Mouse (Mus musculus) ovary, postnatal 36 days (tissue): ENCODE measurements at regions not wholly inside any gene's neighbourhood (a gene's known extent, or its start where the extent isn't known, plus 50 kb on each side); places are given as distances from the start of the nearest gene placed in this dataset.

ENCODE experiments used
- DNase-seq: peaks from one replicate; pipeline ENCODE4 v3.0.0; 2022; ENCODE audit warnings: low spot score, mixed read lengths

DNA sequence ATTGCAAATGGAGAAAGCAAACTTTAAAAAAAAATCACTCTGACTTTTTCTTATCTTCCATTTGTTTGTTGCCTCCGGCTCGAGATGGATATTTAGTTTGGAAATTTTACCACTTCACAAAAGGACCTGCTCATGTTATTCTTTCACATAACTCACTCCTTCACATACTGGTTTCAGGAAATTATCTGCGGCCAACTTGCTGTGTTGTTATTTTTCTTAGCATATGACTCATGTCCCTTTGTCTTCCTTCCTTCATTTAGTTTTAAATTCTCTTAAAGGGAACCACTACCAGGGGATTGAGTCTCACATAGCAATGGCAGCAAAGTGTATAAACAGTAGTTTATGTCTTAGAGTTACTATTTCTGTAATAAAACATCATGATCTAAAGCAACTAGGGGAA lies 217.8 kb downstream of the Ahr start:
- no peak for DNase-seq

- DNase-seq: no peak
Measured at GRCm38 (mm10) chr12:35314035-35314434, 220.8 kb downstream of the Ahr start.

DNA sequence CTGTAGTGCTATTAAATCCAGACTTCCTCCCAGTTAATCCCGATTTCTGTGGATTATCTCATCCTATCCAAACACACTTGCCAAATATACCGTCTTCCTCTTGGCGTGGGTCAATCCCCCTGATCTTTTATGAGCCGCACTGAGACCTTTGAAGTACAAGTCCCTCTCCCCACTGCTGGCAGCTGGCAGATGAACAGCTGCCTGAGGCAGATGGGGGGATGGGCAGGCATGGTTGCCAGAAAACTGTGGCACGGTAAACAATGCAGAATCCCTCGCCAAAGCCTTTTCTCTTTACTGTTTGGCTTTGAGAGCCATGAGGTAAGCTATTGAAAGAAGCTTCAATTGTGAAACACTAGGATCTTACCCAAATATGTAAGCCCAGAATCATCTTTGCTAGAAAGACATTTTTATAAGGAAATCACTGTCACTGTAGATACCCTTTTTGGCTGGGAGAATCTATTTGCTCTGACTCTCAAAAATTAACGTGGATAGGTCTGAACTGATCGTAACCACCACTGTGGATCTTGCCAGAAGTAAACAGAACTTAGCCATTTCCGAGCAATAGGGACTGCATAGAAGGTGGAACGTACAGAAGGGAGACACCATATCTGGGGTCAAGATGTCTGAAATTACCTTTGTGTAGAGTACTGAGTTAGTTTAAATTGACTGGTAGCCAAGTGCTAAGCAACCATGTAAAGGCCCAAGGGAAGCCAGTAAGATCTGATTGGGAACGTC lies 221.5 kb downstream of the Ahr start:
- DNase-seq: peak; percentile 11

- DNase-seq: no peak
Measured at GRCm38 (mm10) chr12:35308537-35308936, 226.3 kb downstream of the Ahr start.

GRCm38 (mm10) chr12:35303764-35304717 lies 230.8 kb downstream of the Ahr start:
- no peak for DNase-seq

GRCm38 (mm10) chr12:35303188-35303587 lies 231.7 kb downstream of the Ahr start:
- DNase-seq: no peak

DNA sequence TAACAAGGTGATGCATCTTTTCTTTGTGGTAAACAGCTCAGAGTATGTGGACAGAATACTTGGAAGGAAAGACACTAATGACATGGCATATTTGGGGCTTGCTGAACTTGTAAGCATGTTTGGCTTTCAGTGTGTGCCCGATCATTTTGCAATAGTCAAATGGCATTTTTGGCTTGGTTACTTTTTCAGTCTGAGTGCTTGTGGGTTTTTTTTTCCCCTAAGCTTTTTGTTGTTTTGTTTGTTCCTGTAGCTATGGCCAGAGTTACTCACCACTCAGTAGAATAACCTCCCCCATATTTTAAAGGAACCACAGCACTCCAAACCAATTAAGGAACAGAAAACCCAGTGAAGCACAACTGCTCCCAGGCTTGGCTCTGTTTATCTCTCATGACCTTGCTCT lies 240.2 kb downstream of the Ahr start:
- no peak for DNase-seq

DNA sequence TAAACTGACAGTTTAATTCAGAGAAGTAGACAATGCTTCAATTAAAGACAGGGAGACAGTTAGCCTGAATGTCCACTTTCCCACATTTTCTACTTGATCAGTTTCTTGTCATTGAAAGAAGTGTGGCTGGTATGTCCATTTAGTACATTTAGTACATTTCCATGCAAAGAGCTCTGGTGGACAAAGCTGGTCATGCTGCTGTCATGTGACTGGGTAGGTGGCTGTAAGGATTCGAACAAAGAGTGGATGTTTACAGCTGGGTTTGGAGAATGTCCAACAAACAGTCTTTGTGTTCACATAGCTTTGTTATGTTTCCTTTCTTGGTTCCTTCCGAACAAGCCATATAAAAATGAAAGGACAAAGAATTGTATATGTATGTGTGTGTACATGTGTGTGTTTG lies 241.3 kb downstream of the Ahr start:
- DNase-seq: no peak

- no peak for DNase-seq
Measured at GRCm38 (mm10) chr12:35291941-35292341, 242.9 kb downstream of the Ahr start.

- DNase-seq: no peak
Measured at GRCm38 (mm10) chr12:35287974-35288373, 241.0 kb downstream of the Snx13 start.

GRCm38 (mm10) chr12:35287570-35287969 lies 240.6 kb downstream of the Snx13 start:
- no peak for DNase-seq

DNA sequence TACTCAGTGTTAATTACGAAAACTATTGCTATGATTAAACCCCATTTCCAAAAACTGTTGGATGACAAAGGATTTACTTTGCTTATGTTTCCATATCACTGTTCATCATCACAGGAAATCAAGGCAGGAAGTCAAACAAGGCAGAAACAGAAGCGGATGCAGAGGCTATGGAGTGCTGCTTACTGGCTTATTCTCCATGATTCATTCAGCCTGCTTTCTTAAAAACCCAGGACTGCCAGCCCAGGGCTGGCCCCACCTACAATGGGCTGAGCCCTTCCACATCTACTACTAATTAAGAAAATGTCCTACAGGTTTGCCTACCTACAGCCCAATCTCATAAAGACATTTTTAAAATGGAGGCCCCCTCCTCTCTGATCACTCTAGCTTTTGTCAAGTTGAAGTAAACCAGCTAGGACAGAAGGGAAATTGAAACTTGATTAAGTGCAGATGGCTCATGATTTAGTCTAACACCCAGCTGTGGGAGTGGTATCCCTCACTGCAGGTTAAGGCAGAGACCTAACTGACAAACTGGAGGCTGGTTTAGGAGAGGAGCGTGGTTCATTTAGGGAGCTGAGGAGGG lies 240.1 kb downstream of the Snx13 start:
- no peak for DNase-seq

GRCm38 (mm10) chr12:35284345-35284744 lies 237.4 kb downstream of the Snx13 start:
- DNase-seq: no peak

DNA sequence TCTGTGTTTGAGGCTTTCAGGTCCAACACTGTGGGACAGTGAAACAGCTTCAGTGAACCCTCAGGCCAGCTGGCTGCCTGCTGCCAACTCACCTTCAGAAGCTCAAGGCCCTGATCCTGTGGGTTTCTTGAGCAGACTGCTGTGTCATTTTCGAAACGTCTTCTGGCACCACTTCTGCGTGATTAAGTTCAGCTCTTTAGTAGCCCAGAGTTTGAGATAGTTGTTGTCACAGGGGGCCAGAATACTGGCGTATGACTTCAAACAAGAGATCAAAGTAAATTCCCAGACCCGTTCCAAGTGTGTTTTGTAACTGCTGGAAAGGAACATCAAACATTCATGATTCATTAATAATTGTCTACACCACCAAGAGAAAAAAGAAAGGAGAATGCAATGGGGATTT lies 236.9 kb downstream of the Snx13 start:
- DNase-seq: no peak

GRCm38 (mm10) chr12:35283407-35283806 lies 236.4 kb downstream of the Snx13 start:
- no peak for DNase-seq

DNA sequence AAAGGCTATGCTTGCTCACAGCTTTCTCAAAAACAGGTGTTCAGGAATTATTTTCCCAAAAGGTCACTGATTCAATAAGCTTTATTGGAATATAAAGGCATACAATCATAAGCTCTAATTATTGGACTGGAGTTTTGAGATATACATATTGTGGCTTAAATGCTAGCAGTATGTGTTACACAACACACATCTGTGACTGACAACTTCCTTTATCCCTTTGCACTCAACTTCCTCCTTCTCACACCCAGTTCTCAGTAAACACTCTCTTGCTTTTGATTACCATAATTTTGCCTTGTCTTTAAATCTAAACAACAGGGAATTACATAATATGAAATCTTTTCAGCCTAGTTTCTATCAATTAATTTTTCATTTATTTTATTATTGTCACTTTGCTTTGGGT lies 222.5 kb downstream of the Snx13 start:
- no peak for DNase-seq

- no peak for DNase-seq
Measured at GRCm38 (mm10) chr12:35268006-35268405, 221.0 kb downstream of the Snx13 start.

DNA sequence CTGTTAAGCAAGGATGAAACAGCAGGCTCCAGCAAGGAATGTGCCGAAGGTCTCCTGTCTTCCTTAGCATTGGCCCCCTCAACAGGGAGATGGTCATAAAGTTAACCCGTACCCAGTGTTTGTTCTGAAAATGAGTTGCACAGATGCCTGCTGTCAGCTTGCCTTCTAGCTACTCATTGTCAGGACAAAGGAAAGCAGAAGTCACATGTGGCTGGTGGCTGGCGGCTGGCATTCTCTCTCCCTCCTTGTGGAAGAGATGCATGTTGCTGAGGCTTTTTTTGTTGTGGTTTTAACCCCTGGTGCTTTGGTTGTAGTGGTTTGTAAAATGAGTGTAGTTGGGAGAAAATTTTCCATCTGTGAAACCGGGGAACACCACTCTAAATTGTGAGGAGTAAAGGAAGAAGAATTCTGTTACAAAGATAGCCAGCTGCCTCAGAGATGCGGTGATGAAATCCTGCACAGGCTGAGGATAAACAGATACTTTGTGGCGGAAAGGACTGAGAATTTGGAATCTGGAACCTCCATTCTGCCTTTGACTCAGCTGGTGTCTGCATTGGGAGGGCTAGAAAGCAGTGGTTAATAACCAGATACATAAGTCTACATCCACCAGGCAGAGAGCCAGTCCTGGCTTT lies 220.2 kb downstream of the Snx13 start:
- no peak for DNase-seq

DNA sequence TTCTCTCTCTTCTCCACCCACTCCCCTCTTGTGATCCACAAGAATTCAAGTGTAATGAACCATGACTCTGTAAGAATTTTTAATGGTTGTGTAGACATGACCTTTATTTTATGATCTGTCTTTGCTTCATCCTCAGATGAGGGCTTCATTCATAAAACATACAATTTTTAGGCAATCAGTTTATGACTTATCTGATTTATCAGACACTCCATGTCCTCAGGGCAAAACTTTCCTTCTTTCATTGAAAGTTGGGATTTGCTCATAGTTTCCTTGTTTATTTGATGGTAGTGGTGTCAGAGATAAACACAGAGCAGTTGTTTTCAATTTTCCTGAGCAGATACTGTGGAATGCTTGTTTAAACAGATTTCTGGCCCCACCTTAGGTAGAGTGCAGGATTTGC lies 212.8 kb downstream of the Snx13 start:
- no peak for DNase-seq

DNA sequence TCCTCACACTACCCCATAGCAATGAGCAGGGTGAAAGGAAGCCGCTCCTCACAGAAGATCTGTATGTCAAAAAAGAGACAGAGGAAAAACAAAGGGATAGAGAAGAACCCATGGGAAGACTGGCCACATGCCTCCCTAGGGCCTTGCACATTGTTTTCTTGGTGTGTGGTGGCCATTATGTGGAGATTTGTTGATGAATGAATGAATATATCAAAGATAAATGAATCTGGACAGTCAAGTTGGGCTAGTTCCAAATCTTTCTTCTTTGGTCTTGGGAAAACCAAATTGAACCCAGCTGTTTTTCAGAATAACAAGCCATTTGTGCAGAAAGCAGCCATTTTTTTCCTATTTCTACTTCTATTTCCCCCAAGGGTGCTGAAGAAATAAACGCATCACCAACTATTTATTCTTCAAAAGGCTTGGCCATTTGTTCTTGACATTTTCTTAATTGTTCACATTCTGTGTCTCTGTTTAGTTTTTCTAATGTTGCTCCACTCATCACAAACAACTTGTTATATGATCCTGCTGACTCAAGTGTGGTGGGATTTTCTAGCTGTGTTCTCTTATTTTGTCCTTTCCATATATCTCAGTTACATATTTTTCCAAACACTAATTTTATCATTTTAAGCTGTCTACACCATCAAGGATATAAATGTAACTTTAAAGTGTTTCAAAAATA lies 208.9 kb downstream of the Snx13 start:
- no peak for DNase-seq

- no peak for DNase-seq
Measured at GRCm38 (mm10) chr12:35248476-35248875, 201.5 kb downstream of the Snx13 start.
